Mouse (Mus musculus): ENCODE measurements around the gene Pax3. TPM values are rescaled to one million over a fixed set of nuclear protein-coding genes. Genes with fewer than 3 reads are reported as not detected.
A peak's percentile ranks its signal among the peaks of the same experiment; 100 is the strongest.

Gene Pax3
- polyA plus RNA-seq, 1 experiment from 2014 or later: not detected

- no peak for ATAC-seq (replicated peaks; ENCODE audit: low FRiP score)
- Histone ChIP-seq H3K36me3 (no peaks in the 10 kb centered on the region), H3K4me1 (no peaks in the 10 kb centered on the region), H3K9ac (no peak overlapping the region), H3K4me2 (no peak overlapping the region), H3K27me3 (peaks cover 80% of the 10 kb centered on the region), H3K27ac (no peak overlapping the region), H3K4me3 (replicated peaks) (no peak overlapping the region), H3K9me3 (replicated peaks) (no peaks in the 10 kb centered on the region)
- WGBS: 11% methylated on average over 6 of the region's 6 CpGs
Measured at GRCm38 (mm10) chr1:78157930-78158329, 39.0 kb downstream of the Pax3 start.

GRCm38 (mm10) chr1:78155796-78156195 is 41.1 kb downstream of the Pax3 start:
- H3K4me2 ChIP-seq: no peak overlapping the region
- no peak overlapping the region for H3K4me3 ChIP-seq (replicated peaks)
- H3K9ac ChIP-seq: no peak overlapping the region
- H3K27me3 ChIP-seq: peaks cover 80% of the 10 kb centered on the region
- H3K27ac ChIP-seq: no peak overlapping the region
- ATAC-seq (replicated peaks; ENCODE audit: low FRiP score): no peak
- 91% methylated on average over 4 of the region's 4 CpGs for WGBS
- H3K9me3 ChIP-seq (replicated peaks): no peaks in the 10 kb centered on the region
- no peaks in the 10 kb centered on the region for H3K36me3 ChIP-seq
- H3K4me1 ChIP-seq: no peaks in the 10 kb centered on the region

- no peak overlapping the region for H3K4me3 ChIP-seq (replicated peaks)
- ATAC-seq (replicated peaks; ENCODE audit: low FRiP score): no peak
- 0 out of 2 replicates have a peak, but pooled peaks cover 5% of the 10 kb centered on the region for H3K4me1 ChIP-seq
- H3K36me3 ChIP-seq: no peaks in the 10 kb centered on the region
- WGBS: 42% methylated on average over 2 of the region's 2 CpGs
- H3K27me3 ChIP-seq: peaks cover 94% of the 10 kb centered on the region
- no peak overlapping the region for H3K4me2 ChIP-seq
- H3K9ac ChIP-seq: no peak overlapping the region
- H3K9me3 ChIP-seq (replicated peaks): no peaks in the 10 kb centered on the region
- H3K27ac ChIP-seq: no peak overlapping the region
Measured at GRCm38 (mm10) chr1:78148011-78148623, 48.8 kb downstream of the Pax3 start.

GRCm38 (mm10) chr1:78143403-78143802 is 53.5 kb downstream of the Pax3 start:
- peaks cover 94% of the 10 kb centered on the region for H3K27me3 ChIP-seq
- WGBS: 64% methylated on average over 6 of the region's 6 CpGs
- no peak for ATAC-seq (replicated peaks; ENCODE audit: low FRiP score)

DNA sequence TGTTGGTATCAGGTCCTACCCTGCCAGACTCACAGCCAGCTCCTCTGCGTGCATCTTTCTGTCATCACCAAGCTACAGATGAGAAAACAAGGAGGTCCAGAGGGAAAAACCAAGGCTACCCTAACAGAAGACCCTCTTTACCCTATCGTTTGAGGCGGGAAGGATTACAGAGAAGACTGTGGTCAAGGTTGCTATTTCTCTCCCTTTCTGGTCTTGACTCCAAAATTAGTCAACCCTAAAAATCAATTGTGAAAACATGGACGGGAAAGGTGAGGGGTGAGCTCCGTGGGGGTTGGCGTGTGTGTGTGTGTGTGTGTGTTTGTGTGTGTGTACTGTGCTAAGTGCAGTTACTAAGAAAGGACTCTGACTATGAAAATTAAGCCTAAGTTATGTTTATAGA is 54.0 kb downstream of the Pax3 start:
- no peaks in the 10 kb centered on the region for H3K9me3 ChIP-seq (replicated peaks)
- H3K4me2 ChIP-seq: no peak overlapping the region
- H3K4me1 ChIP-seq: 0 out of 2 replicates have a peak, but pooled peaks cover 5% of the 10 kb centered on the region
- H3K27ac ChIP-seq: no peak overlapping the region
- no peak overlapping the region for H3K4me3 ChIP-seq (replicated peaks)
- no peak for ATAC-seq (replicated peaks; ENCODE audit: low FRiP score)
- H3K27me3 ChIP-seq: peaks cover 94% of the 10 kb centered on the region
- H3K9ac ChIP-seq: no peak overlapping the region
- 66% methylated on average over 6 of the region's 6 CpGs for WGBS
- H3K36me3 ChIP-seq: no peaks in the 10 kb centered on the region

More at GRCm38 (mm10) chr1:78143403-78143802, 53.5 kb downstream of the Pax3 start:
- Histone ChIP-seq H3K27ac (no peak overlapping the region), H3K9me3 (replicated peaks) (no peaks in the 10 kb centered on the region), H3K4me1 (0 out of 2 replicates have a peak, but pooled peaks cover 5% of the 10 kb centered on the region), H3K4me2 (no peak overlapping the region), H3K9ac (no peak overlapping the region), H3K4me3 (replicated peaks) (no peak overlapping the region), H3K36me3 (no peaks in the 10 kb centered on the region)

DNA sequence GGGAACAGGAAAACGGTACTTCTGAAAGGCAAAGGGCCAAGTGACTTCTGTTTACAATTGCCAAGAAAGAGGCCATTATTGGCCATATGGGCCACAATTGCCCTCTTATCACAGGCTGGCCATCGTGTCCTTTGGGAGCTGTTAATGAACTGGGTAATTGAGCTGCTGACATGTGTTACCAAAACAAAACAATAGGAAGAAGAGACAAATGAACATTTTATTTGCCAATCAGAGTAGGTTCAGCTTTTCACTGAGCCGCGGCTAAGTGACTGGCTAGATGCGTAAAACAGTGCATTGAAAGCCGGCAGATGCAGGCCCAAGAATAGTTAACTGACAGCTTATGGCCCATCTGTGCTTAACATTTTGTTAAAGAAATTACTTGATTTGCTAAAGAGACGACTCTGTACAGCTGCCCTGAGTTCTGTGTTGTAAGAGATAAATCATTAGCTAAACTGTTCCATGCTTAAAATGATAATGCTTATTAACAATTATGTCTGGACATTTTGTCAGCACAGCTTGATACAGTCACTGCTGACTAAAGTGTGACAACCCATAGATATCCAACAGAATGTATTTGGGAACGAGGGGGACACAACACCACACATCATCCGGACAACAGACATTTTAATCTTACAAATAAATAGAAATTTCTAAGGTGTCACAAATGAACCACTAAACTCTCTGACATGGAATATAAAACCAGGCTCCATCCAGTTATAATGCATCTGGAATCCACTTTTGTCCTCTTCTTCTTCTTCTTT is 55.0 kb downstream of the Pax3 start:
- WGBS: 27% methylated on average over 9 of the region's 9 CpGs
- Histone ChIP-seq H3K9me3 (replicated peaks) (no peaks in the 10 kb centered on the region), H3K27ac (no peak overlapping the region), H3K4me3 (replicated peaks) (no peak overlapping the region), H3K4me2 (no peak overlapping the region), H3K4me1 (0 out of 2 replicates have a peak, but pooled peaks cover 5% of the 10 kb centered on the region), H3K9ac (no peak overlapping the region), H3K36me3 (no peaks in the 10 kb centered on the region), H3K27me3 (peaks cover 98% of the 10 kb centered on the region)
- no peak for ATAC-seq (replicated peaks; ENCODE audit: low FRiP score)

GRCm38 (mm10) chr1:78141314-78141713 is 55.6 kb downstream of the Pax3 start:
- Histone ChIP-seq H3K36me3 (no peaks in the 10 kb centered on the region), H3K4me1 (no peaks in the 10 kb centered on the region), H3K4me2 (no peak overlapping the region), H3K9me3 (replicated peaks) (no peaks in the 10 kb centered on the region), H3K27me3 (peaks cover 98% of the 10 kb centered on the region), H3K4me3 (replicated peaks) (no peak overlapping the region), H3K27ac (no peak overlapping the region), H3K9ac (no peak overlapping the region)
- ATAC-seq (replicated peaks; ENCODE audit: low FRiP score): no peak
- 9% methylated on average over 7 of the region's 7 CpGs for WGBS

GRCm38 (mm10) chr1:78140505-78141303 is 56.2 kb downstream of the Pax3 start:
- H3K4me1 ChIP-seq: no peaks in the 10 kb centered on the region
- ATAC-seq (replicated peaks; ENCODE audit: low FRiP score): no peak

DNA sequence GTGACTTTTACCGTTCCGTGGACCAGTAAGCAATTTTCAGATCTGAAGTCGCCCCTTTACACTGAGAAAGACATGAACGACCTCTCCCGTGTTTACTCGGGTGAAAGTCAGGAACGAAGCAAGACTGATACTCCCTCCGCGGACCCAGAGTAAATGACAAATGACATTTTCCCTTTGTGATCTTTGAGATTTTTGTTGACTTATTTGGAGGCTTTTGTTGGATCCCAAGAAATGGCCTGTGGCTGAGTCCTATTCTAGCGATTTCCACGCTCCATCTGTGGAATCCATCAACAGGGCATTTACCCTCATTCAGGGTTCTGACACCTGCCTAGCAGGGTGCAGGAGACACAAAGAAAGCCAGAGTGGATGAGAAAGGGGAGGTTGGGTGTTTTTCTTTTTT is 57.6 kb downstream of the Pax3 start:
- no peak overlapping the region for H3K27ac ChIP-seq
- no peak overlapping the region for H3K9ac ChIP-seq
- 6% methylated on average over 11 of the region's 11 CpGs for WGBS
- H3K36me3 ChIP-seq: no peaks in the 10 kb centered on the region
- peaks cover 98% of the 10 kb centered on the region for H3K27me3 ChIP-seq
- H3K4me1 ChIP-seq: no peaks in the 10 kb centered on the region
- no peak for ATAC-seq (replicated peaks; ENCODE audit: low FRiP score)
- H3K9me3 ChIP-seq (replicated peaks): no peaks in the 10 kb centered on the region
- H3K4me2 ChIP-seq: no peak overlapping the region
- H3K4me3 ChIP-seq (replicated peaks): no peak overlapping the region

More at GRCm38 (mm10) chr1:78140505-78141303, 56.2 kb downstream of the Pax3 start:
- Histone ChIP-seq H3K4me2 (no peak overlapping the region), H3K27me3 (peaks cover 98% of the 10 kb centered on the region), H3K9ac (no peak overlapping the region), H3K9me3 (replicated peaks) (no peaks in the 10 kb centered on the region), H3K36me3 (no peaks in the 10 kb centered on the region), H3K4me3 (replicated peaks) (no peak overlapping the region), H3K27ac (no peak overlapping the region)
- 2% methylated on average over 14 of the region's 14 CpGs for WGBS

- Histone ChIP-seq H3K4me1 (no peaks in the 10 kb centered on the region), H3K9me3 (replicated peaks) (no peaks in the 10 kb centered on the region; the same call in 1 of the 2 replicates), H3K27ac (no peak overlapping the region), H3K36me3 (no peaks in the 10 kb centered on the region), H3K4me3 (replicated peaks) (no peak overlapping the region), H3K4me2 (no peak overlapping the region), H3K27me3 (peaks cover 69% of the 10 kb centered on the region), H3K9ac (no peak overlapping the region)
- peak; percentile 58; the same call in 1 of the 2 replicates for ATAC-seq (replicated peaks; ENCODE audit: low FRiP score)
- 28% methylated on average over 5 of the region's 5 CpGs for WGBS
Measured at GRCm38 (mm10) chr1:78129267-78129666, 67.7 kb downstream of the Pax3 start.

- no peak for ATAC-seq (replicated peaks; ENCODE audit: low FRiP score)
- no peaks in the 10 kb centered on the region for H3K4me1 ChIP-seq
- 16% methylated on average over 10 of the region's 10 CpGs for WGBS
- no peaks in the 10 kb centered on the region for H3K36me3 ChIP-seq
- H3K4me3 ChIP-seq (replicated peaks): no peak overlapping the region
- peaks cover 80% of the 10 kb centered on the region for H3K27me3 ChIP-seq
- no peak overlapping the region for H3K9ac ChIP-seq
- H3K27ac ChIP-seq: no peak overlapping the region
- no peaks in the 10 kb centered on the region for H3K9me3 ChIP-seq (replicated peaks)
- no peak overlapping the region for H3K4me2 ChIP-seq
Measured at GRCm38 (mm10) chr1:78119899-78120560, 76.9 kb downstream of the Pax3 start.
